Mouse (Mus musculus): ENCODE measurements at regions not wholly inside any gene's neighbourhood (a gene's known extent, or its start where the extent isn't known, plus 50 kb on each side); places are given as distances from the start of the nearest gene placed in this dataset.

- peak; percentile 66 for ATAC-seq (replicated peaks)
- H3K9me3 ChIP-seq: no peaks in the 10 kb centered on the region
- no peak overlapping the region for H3K27ac ChIP-seq (replicated peaks)
- H3K4me1 ChIP-seq: peaks cover 9% of the 10 kb centered on the region; the same call in 1 of the 2 replicates
- WGBS: 31% methylated on average over 3 of the region's 3 CpGs
- H3K4me2 ChIP-seq (replicated peaks): no peak overlapping the region
- no peaks in the 10 kb centered on the region for H3K27me3 ChIP-seq
- H3K9ac ChIP-seq (replicated peaks): no peak overlapping the region
- H3K4me3 ChIP-seq: no peak overlapping the region
- no peaks in the 10 kb centered on the region for H3K36me3 ChIP-seq
Measured at GRCm38 (mm10) chr17:77096836-77097235, 1103.2 kb upstream of the Crim1 start.

- peak; percentile 74 for ATAC-seq (replicated peaks)
- H3K36me3 ChIP-seq: no peaks in the 10 kb centered on the region
- WGBS: 31% methylated on average over 3 of the region's 3 CpGs
Measured at GRCm38 (mm10) chr17:77099040-77099589, 1100.9 kb upstream of the Crim1 start.

GRCm38 (mm10) chr17:77115931-77116330, 1084.1 kb upstream of the Crim1 start:
- Histone ChIP-seq H3K27ac (replicated peaks) (no peak overlapping the region), H3K9ac (replicated peaks) (no peak overlapping the region), H3K4me1 (no peaks in the 10 kb centered on the region), H3K36me3 (no peaks in the 10 kb centered on the region), H3K4me3 (no peak overlapping the region), H3K9me3 (no peaks in the 10 kb centered on the region), H3K4me2 (replicated peaks) (no peak overlapping the region), H3K27me3 (no peaks in the 10 kb centered on the region)
- ATAC-seq (replicated peaks): no peak
- WGBS: 34% methylated on average over 2 of the region's 2 CpGs

More at GRCm38 (mm10) chr17:77099040-77099589, 1100.9 kb upstream of the Crim1 start:
- H3K9me3 ChIP-seq: no peaks in the 10 kb centered on the region
- no peak overlapping the region for H3K4me3 ChIP-seq
- H3K9ac ChIP-seq (replicated peaks): no peak overlapping the region
- H3K4me1 ChIP-seq: peaks cover 9% of the 10 kb centered on the region; the same call in 1 of the 2 replicates
- H3K27me3 ChIP-seq: no peaks in the 10 kb centered on the region
- no peak overlapping the region for H3K27ac ChIP-seq (replicated peaks)
- no peak overlapping the region for H3K4me2 ChIP-seq (replicated peaks)

GRCm38 (mm10) chr17:77116972-77117371, 1083.1 kb upstream of the Crim1 start:
- ATAC-seq (replicated peaks): no peak
- H3K9me3 ChIP-seq: no peaks in the 10 kb centered on the region
- H3K4me2 ChIP-seq (replicated peaks): no peak overlapping the region
- no peak overlapping the region for H3K27ac ChIP-seq (replicated peaks)
- H3K4me1 ChIP-seq: no peaks in the 10 kb centered on the region
- 89% methylated on average over 3 of the region's 3 CpGs for WGBS
- H3K9ac ChIP-seq (replicated peaks): no peak overlapping the region
- H3K36me3 ChIP-seq: no peaks in the 10 kb centered on the region
- no peak overlapping the region for H3K4me3 ChIP-seq
- H3K27me3 ChIP-seq: no peaks in the 10 kb centered on the region

- H3K27me3 ChIP-seq: no peaks in the 10 kb centered on the region
- H3K4me3 ChIP-seq: no peak overlapping the region
- no peak overlapping the region for H3K9ac ChIP-seq (replicated peaks)
- H3K4me2 ChIP-seq (replicated peaks): no peak overlapping the region
- H3K4me1 ChIP-seq: no peaks in the 10 kb centered on the region
- H3K27ac ChIP-seq (replicated peaks): no peak overlapping the region
- no peak for ATAC-seq (replicated peaks)
- H3K36me3 ChIP-seq: no peaks in the 10 kb centered on the region
- 97% methylated on average over 1 of the region's 1 CpGs for WGBS
- no peaks in the 10 kb centered on the region for H3K9me3 ChIP-seq
Measured at GRCm38 (mm10) chr17:77118481-77118880, 1081.6 kb upstream of the Crim1 start.

- Histone ChIP-seq H3K27ac (replicated peaks) (no peak overlapping the region), H3K9me3 (no peaks in the 10 kb centered on the region), H3K4me3 (no peak overlapping the region), H3K36me3 (no peaks in the 10 kb centered on the region), H3K27me3 (no peaks in the 10 kb centered on the region), H3K4me1 (no peaks in the 10 kb centered on the region), H3K4me2 (replicated peaks) (no peak overlapping the region), H3K9ac (replicated peaks) (no peak overlapping the region)
- no peak for ATAC-seq (replicated peaks)
- WGBS: 93% methylated on average over 1 of the region's 1 CpGs
Measured at GRCm38 (mm10) chr17:77127011-77127410, 1073.0 kb upstream of the Crim1 start.

All from forebrain, embryonic 15.5 days (tissue).